Mouse (Mus musculus): ENCODE results near the gene Gse1.
A peak's percentile ranks its signal among the peaks of the same experiment; 100 is the strongest.

Gse1 gene

GRCm38 (mm10) chr8:120376215-120376614 is 148.0 kb downstream of the Gse1 start:
- DNase-seq (ENCODE audit: low read depth, low spot score) = no peak

- DNase-seq (ENCODE audit: low read depth, low spot score) = no peak
Observed at GRCm38 (mm10) chr8:120376847-120377802, 148.9 kb downstream of the Gse1 start.

GRCm38 (mm10) chr8:120377803-120378189 is 149.5 kb downstream of the Gse1 start:
- no peak for DNase-seq (ENCODE audit: low read depth, low spot score)

GRCm38 (mm10) chr8:120378306-120378705 is 150.1 kb downstream of the Gse1 start:
- DNase-seq (ENCODE audit: low read depth, low spot score) = no peak

- DNase-seq (ENCODE audit: low read depth, low spot score) = no peak
Observed at GRCm38 (mm10) chr8:120379015-120379414, 150.8 kb downstream of the Gse1 start.

GRCm38 (mm10) chr8:120381865-120382264 is 153.6 kb downstream of the Gse1 start:
- peak; percentile 43 for DNase-seq (ENCODE audit: low read depth, low spot score)

GRCm38 (mm10) chr8:120382436-120383203 is 154.4 kb downstream of the Gse1 start:
- peak; percentile 23 for DNase-seq (ENCODE audit: low read depth, low spot score)

GRCm38 (mm10) chr8:120383204-120383560 is 154.9 kb downstream of the Gse1 start:
- no peak for DNase-seq (ENCODE audit: low read depth, low spot score)

GRCm38 (mm10) chr8:120383713-120384112 is 155.5 kb downstream of the Gse1 start:
- no peak for DNase-seq (ENCODE audit: low read depth, low spot score)

GRCm38 (mm10) chr8:120384745-120385144 is 156.5 kb downstream of the Gse1 start:
- no peak for DNase-seq (ENCODE audit: low read depth, low spot score)

- DNase-seq (ENCODE audit: low read depth, low spot score) = no peak
Observed at GRCm38 (mm10) chr8:120388246-120388645, 160.0 kb downstream of the Gse1 start.

GRCm38 (mm10) chr8:120390598-120390997 is 162.3 kb downstream of the Gse1 start:
- DNase-seq (ENCODE audit: low read depth, low spot score) = no peak

GRCm38 (mm10) chr8:120391856-120392255 is 163.6 kb downstream of the Gse1 start:
- DNase-seq (ENCODE audit: low read depth, low spot score) = no peak

- DNase-seq (ENCODE audit: low read depth, low spot score) = no peak
Observed at GRCm38 (mm10) chr8:120393085-120393484, 164.8 kb downstream of the Gse1 start.

GRCm38 (mm10) chr8:120393871-120394275 is 165.6 kb downstream of the Gse1 start:
- no peak for DNase-seq (ENCODE audit: low read depth, low spot score)

- no peak for DNase-seq (ENCODE audit: low read depth, low spot score)
Observed at GRCm38 (mm10) chr8:120395892-120396291, 167.6 kb downstream of the Gse1 start.

GRCm38 (mm10) chr8:120396756-120397155 is 168.5 kb downstream of the Gse1 start:
- no peak for DNase-seq (ENCODE audit: low read depth, low spot score)

GRCm38 (mm10) chr8:120397444-120398411 is 169.5 kb downstream of the Gse1 start:
- DNase-seq (ENCODE audit: low read depth, low spot score) = no peak

- no peak for DNase-seq (ENCODE audit: low read depth, low spot score)
Observed at GRCm38 (mm10) chr8:120399212-120399934, 171.1 kb downstream of the Gse1 start.

GRCm38 (mm10) chr8:120401216-120401615 is 173.0 kb downstream of the Gse1 start:
- no peak for DNase-seq (ENCODE audit: low read depth, low spot score)

GRCm38 (mm10) chr8:120401712-120402111 is 173.5 kb downstream of the Gse1 start:
- DNase-seq (ENCODE audit: low read depth, low spot score) = no peak

Measured in retina, adult 2 months (tissue).